Mouse (Mus musculus): ENCODE results near the gene Fbn1. TPM values are rescaled to one million over a fixed set of nuclear protein-coding genes. Genes with fewer than 3 reads are reported as not detected.

The Fbn1 gene
- polyA plus RNA-seq, 1 experiment from 2014 or later = 7.8 TPM

DNA sequence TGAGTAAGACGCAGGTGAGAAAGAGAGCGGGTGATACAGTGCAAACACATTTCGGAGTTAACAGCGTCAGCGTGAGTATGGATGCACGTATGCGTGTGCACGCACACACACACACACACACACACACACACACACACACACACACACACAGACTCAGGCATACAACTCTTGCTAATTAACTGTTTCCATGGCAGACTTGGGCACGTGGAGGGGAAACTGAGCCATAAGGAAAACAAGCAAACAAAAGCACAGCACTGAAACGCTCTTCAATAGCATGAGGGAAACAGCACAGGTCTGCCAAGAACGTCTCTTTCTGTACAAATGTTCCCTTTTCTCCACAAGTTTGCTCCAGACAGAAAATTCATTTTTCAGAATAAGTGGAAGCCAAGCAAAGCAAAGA is 153.2 kb downstream of the Fbn1 start:
- H3K36me3 ChIP-seq (ENCODE audit: control insufficient read depth, insufficient read depth, low read length) = no peaks in the 10 kb centered on the region; the same call in 1 of the 2 replicates
- ATAC-seq (ENCODE audit: insufficient number of reproducible peaks, low FRiP score, low TSS enrichment, low read depth) = no peak
- H3K27ac ChIP-seq (replicated peaks; ENCODE audit: low read depth, low read length) = no peak overlapping the region
- H3K4me3 ChIP-seq (ENCODE audit: low read depth, low read length) = no peak overlapping the region
- no peaks in the 10 kb centered on the region for H3K9me3 ChIP-seq (ENCODE audit: control insufficient read depth, low read length)
- H3K4me2 ChIP-seq (ENCODE audit: low read depth, severe bottlenecking) = no peak overlapping the region
- no peaks in the 10 kb centered on the region for H3K4me1 ChIP-seq (ENCODE audit: control insufficient read depth, insufficient read depth, low read length)
- no peak overlapping the region for H3K9ac ChIP-seq (ENCODE audit: low read length)
- no peaks in the 10 kb centered on the region for H3K27me3 ChIP-seq (ENCODE audit: control insufficient read depth, insufficient read depth, low read length)
- WGBS = 89% methylated on average over 11 of the region's 11 CpGs
- DNase-seq (ENCODE audit: low spot score) = no peak

- WGBS = 92% methylated on average over 5 of the region's 5 CpGs
- Histone ChIP-seq H3K4me1 (ENCODE audit: control insufficient read depth, insufficient read depth, low read length) (no peaks in the 10 kb centered on the region), H3K27me3 (ENCODE audit: control insufficient read depth, insufficient read depth, low read length) (no peaks in the 10 kb centered on the region), H3K4me3 (ENCODE audit: low read depth, low read length) (no peak overlapping the region), H3K9me3 (ENCODE audit: control insufficient read depth, low read length) (no peaks in the 10 kb centered on the region), H3K9ac (ENCODE audit: low read length) (no peak overlapping the region), H3K36me3 (ENCODE audit: control insufficient read depth, insufficient read depth, low read length) (no peaks in the 10 kb centered on the region; the same call in 1 of the 2 replicates), H3K27ac (replicated peaks; ENCODE audit: low read depth, low read length) (no peak overlapping the region), H3K4me2 (ENCODE audit: low read depth, severe bottlenecking) (no peak overlapping the region)
- ATAC-seq (ENCODE audit: insufficient number of reproducible peaks, low FRiP score, low TSS enrichment, low read depth) = no peak
- DNase-seq (ENCODE audit: low spot score) = no peak
Measured at GRCm38 (mm10) chr2:125349144-125349543, 158.6 kb downstream of the Fbn1 start.

DNA sequence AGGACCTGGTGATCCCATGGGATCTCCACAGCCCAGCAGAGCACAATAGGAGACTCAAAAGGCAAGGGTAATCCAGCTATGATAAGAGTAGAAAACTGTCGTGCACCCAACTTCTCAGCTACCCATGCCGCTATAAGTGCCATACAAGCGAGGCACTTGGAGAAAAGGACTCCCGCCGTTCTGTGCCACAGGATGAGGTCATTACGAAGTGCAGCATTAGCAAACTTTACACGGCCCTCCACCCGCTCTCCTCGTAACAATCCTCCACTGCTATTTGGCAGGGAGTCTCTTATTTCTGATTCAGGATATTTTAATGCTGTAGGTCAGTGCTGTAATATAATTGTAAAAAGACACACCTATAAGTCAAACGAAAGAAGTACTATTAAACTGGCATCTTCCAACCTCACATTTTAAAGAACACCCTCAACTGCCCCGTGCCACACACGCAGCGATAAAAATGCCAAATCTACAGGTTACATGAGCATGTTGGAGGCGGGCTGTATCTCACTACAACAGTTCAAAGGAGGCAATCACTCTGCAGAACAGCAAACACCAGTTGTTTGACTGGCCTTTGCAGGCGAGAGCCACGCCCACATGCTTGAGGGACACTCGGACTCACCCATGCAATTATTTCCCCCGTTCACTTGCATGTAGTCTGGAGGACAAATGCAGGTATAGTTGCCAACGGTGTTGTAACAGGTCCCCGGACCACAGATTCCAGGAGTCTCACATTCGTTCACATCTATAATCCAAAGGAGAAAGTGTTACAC is 165.4 kb downstream of the Fbn1 start:
- Histone ChIP-seq H3K9ac (ENCODE audit: low read length) (no peak overlapping the region), H3K27ac (replicated peaks; ENCODE audit: low read depth, low read length) (no peak overlapping the region), H3K27me3 (ENCODE audit: control insufficient read depth, insufficient read depth, low read length) (no peaks in the 10 kb centered on the region), H3K36me3 (ENCODE audit: control insufficient read depth, insufficient read depth, low read length) (no peaks in the 10 kb centered on the region; the same call in 1 of the 2 replicates), H3K4me1 (ENCODE audit: control insufficient read depth, insufficient read depth, low read length) (no peaks in the 10 kb centered on the region), H3K4me2 (ENCODE audit: low read depth, severe bottlenecking) (no peak overlapping the region), H3K4me3 (ENCODE audit: low read depth, low read length) (no peak overlapping the region), H3K9me3 (ENCODE audit: control insufficient read depth, low read length) (no peaks in the 10 kb centered on the region)
- ATAC-seq (ENCODE audit: insufficient number of reproducible peaks, low FRiP score, low TSS enrichment, low read depth) (no peak), DNase-seq (ENCODE audit: low spot score) (no peak)
- 85% methylated on average over 21 of the region's 21 CpGs for WGBS

DNA sequence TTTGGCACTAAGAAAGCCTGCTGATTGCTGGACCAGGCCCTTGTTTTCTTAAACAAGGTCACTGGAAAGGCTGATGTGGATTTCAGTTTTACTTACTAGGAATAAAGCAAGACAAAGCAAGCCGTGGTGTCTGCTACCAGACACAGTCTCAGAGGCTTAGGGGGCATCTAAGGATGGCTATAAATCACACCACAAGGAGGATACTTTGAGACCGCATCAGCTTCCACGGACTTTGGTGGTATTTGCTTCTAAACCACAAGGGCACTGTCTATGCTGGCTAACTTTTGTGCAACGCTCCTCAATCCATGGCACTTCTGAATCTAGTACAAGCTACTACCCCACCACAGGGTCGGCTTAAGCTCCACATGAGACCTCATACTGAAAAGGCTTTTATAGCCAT is 167.4 kb downstream of the Fbn1 start:
- H3K9me3 ChIP-seq (ENCODE audit: control insufficient read depth, low read length) = no peaks in the 10 kb centered on the region
- H3K36me3 ChIP-seq (ENCODE audit: control insufficient read depth, insufficient read depth, low read length) = no peaks in the 10 kb centered on the region; the same call in 1 of the 2 replicates
- no peak overlapping the region for H3K27ac ChIP-seq (replicated peaks; ENCODE audit: low read depth, low read length)
- no peaks in the 10 kb centered on the region for H3K27me3 ChIP-seq (ENCODE audit: control insufficient read depth, insufficient read depth, low read length)
- H3K4me2 ChIP-seq (ENCODE audit: low read depth, severe bottlenecking) = no peak overlapping the region
- H3K4me3 ChIP-seq (ENCODE audit: low read depth, low read length) = no peak overlapping the region
- DNase-seq (ENCODE audit: low spot score) (no peak), ATAC-seq (ENCODE audit: insufficient number of reproducible peaks, low FRiP score, low TSS enrichment, low read depth) (no peak)
- no peaks in the 10 kb centered on the region for H3K4me1 ChIP-seq (ENCODE audit: control insufficient read depth, insufficient read depth, low read length)
- H3K9ac ChIP-seq (ENCODE audit: low read length) = no peak overlapping the region
- 76% methylated on average over 5 of the region's 5 CpGs for WGBS

GRCm38 (mm10) chr2:125337239-125337638 is 170.6 kb downstream of the Fbn1 start:
- no peak overlapping the region for H3K4me3 ChIP-seq (ENCODE audit: low read depth, low read length)
- no peaks in the 10 kb centered on the region for H3K27me3 ChIP-seq (ENCODE audit: control insufficient read depth, insufficient read depth, low read length)
- no peak overlapping the region for H3K9ac ChIP-seq (ENCODE audit: low read length)
- ATAC-seq (ENCODE audit: insufficient number of reproducible peaks, low FRiP score, low TSS enrichment, low read depth) (no peak), DNase-seq (ENCODE audit: low spot score) (no peak)
- no peaks in the 10 kb centered on the region for H3K4me1 ChIP-seq (ENCODE audit: control insufficient read depth, insufficient read depth, low read length)
- no peak overlapping the region for H3K27ac ChIP-seq (replicated peaks; ENCODE audit: low read depth, low read length)
- no peaks in the 10 kb centered on the region for H3K9me3 ChIP-seq (ENCODE audit: control insufficient read depth, low read length)
- 94% methylated on average over 3 of the region's 3 CpGs for WGBS
- H3K4me2 ChIP-seq (ENCODE audit: low read depth, severe bottlenecking) = no peak overlapping the region
- no peaks in the 10 kb centered on the region; the same call in 1 of the 2 replicates for H3K36me3 ChIP-seq (ENCODE audit: control insufficient read depth, insufficient read depth, low read length)

DNA sequence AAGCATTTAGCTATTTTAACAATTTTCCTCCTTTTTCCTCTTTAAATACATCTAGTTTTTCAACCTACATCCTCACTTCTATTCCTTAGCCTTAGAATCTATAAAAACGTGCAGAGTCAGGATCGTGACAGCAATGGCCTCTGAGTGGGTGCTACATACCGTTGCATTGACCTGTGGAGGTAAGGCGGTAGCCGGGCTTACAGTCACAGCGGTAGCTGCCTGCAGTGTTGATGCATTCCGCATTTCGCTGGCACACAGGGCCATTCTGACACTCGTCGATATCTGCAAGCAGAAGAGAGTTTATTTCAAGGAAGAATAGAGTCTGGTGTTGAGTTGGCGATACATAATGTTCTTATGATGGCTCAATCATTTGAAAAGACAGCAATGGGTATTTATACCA is 172.6 kb downstream of the Fbn1 start:
- Histone ChIP-seq H3K9ac (ENCODE audit: low read length) (no peak overlapping the region), H3K36me3 (ENCODE audit: control insufficient read depth, insufficient read depth, low read length) (no peaks in the 10 kb centered on the region; the same call in 1 of the 2 replicates), H3K27me3 (ENCODE audit: control insufficient read depth, insufficient read depth, low read length) (no peaks in the 10 kb centered on the region), H3K4me1 (ENCODE audit: control insufficient read depth, insufficient read depth, low read length) (no peaks in the 10 kb centered on the region), H3K4me2 (ENCODE audit: low read depth, severe bottlenecking) (no peak overlapping the region), H3K9me3 (ENCODE audit: control insufficient read depth, low read length) (no peaks in the 10 kb centered on the region), H3K27ac (replicated peaks; ENCODE audit: low read depth, low read length) (no peak overlapping the region), H3K4me3 (ENCODE audit: low read depth, low read length) (no peak overlapping the region)
- no peak for DNase-seq (ENCODE audit: low spot score)
- no peak for ATAC-seq (ENCODE audit: insufficient number of reproducible peaks, low FRiP score, low TSS enrichment, low read depth)
- WGBS = 93% methylated on average over 11 of the region's 11 CpGs

DNA sequence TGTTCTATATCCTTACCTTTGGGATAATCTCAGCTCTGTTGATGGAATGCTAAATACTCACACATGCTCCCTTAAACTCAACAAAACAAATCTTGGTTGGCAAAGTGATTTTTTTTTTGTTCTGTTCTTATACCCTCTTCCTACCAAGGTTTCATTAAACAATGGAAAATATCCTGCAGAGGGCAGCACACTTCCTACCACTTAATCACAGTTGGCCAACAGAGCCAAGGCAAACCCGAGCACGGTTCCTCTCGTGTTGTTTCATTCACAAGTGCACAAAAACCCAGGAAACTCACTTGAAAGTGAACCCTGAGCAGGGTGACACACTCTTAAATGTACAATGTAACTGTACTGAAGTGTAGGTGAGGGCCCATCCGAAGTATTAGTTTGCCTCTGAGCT is 173.6 kb downstream of the Fbn1 start:
- DNase-seq (ENCODE audit: low spot score) (no peak), ATAC-seq (ENCODE audit: insufficient number of reproducible peaks, low FRiP score, low TSS enrichment, low read depth) (no peak)
- Histone ChIP-seq H3K4me1 (ENCODE audit: control insufficient read depth, insufficient read depth, low read length) (no peaks in the 10 kb centered on the region), H3K9ac (ENCODE audit: low read length) (no peak overlapping the region), H3K36me3 (ENCODE audit: control insufficient read depth, insufficient read depth, low read length) (no peaks in the 10 kb centered on the region; the same call in 1 of the 2 replicates), H3K27ac (replicated peaks; ENCODE audit: low read depth, low read length) (no peak overlapping the region), H3K4me3 (ENCODE audit: low read depth, low read length) (no peak overlapping the region), H3K27me3 (ENCODE audit: control insufficient read depth, insufficient read depth, low read length) (no peaks in the 10 kb centered on the region), H3K4me2 (ENCODE audit: low read depth, severe bottlenecking) (no peak overlapping the region), H3K9me3 (ENCODE audit: control insufficient read depth, low read length) (no peaks in the 10 kb centered on the region)
- 78% methylated on average over 4 of the region's 4 CpGs for WGBS

- Histone ChIP-seq H3K27ac (replicated peaks; ENCODE audit: low read depth, low read length) (no peak overlapping the region), H3K36me3 (ENCODE audit: control insufficient read depth, insufficient read depth, low read length) (no peaks in the 10 kb centered on the region), H3K9me3 (ENCODE audit: control insufficient read depth, low read length) (no peaks in the 10 kb centered on the region), H3K27me3 (ENCODE audit: control insufficient read depth, insufficient read depth, low read length) (no peaks in the 10 kb centered on the region), H3K9ac (ENCODE audit: low read length) (no peak overlapping the region), H3K4me2 (ENCODE audit: low read depth, severe bottlenecking) (no peak overlapping the region), H3K4me1 (ENCODE audit: control insufficient read depth, insufficient read depth, low read length) (no peaks in the 10 kb centered on the region), H3K4me3 (ENCODE audit: low read depth, low read length) (no peak overlapping the region)
- DNase-seq (ENCODE audit: low spot score) (no peak), ATAC-seq (ENCODE audit: insufficient number of reproducible peaks, low FRiP score, low TSS enrichment, low read depth) (no peak)
- 90% methylated on average over 7 of the region's 7 CpGs for whole genome bisulfite sequencing
Measured at GRCm38 (mm10) chr2:125331581-125331980, 176.2 kb downstream of the Fbn1 start.

- no peaks in the 10 kb centered on the region for H3K4me1 ChIP-seq (ENCODE audit: control insufficient read depth, insufficient read depth, low read length)
- H3K9ac ChIP-seq (ENCODE audit: low read length) = no peak overlapping the region
- WGBS = 94% methylated on average over 10 of the region's 10 CpGs
- H3K9me3 ChIP-seq (ENCODE audit: control insufficient read depth, low read length) = no peaks in the 10 kb centered on the region
- no peaks in the 10 kb centered on the region for H3K36me3 ChIP-seq (ENCODE audit: control insufficient read depth, insufficient read depth, low read length)
- no peak for DNase-seq (ENCODE audit: low spot score)
- H3K27me3 ChIP-seq (ENCODE audit: control insufficient read depth, insufficient read depth, low read length) = no peaks in the 10 kb centered on the region
- no peak overlapping the region for H3K4me3 ChIP-seq (ENCODE audit: low read depth, low read length)
- ATAC-seq (ENCODE audit: insufficient number of reproducible peaks, low FRiP score, low TSS enrichment, low read depth) = no peak
- H3K27ac ChIP-seq (replicated peaks; ENCODE audit: low read depth, low read length) = no peak overlapping the region
- no peak overlapping the region for H3K4me2 ChIP-seq (ENCODE audit: low read depth, severe bottlenecking)
Measured at GRCm38 (mm10) chr2:125330506-125330905, 177.3 kb downstream of the Fbn1 start.
